Comparison of ENCODE assay signal across 8 mouse cellular contexts in the genomic region with DNA sequence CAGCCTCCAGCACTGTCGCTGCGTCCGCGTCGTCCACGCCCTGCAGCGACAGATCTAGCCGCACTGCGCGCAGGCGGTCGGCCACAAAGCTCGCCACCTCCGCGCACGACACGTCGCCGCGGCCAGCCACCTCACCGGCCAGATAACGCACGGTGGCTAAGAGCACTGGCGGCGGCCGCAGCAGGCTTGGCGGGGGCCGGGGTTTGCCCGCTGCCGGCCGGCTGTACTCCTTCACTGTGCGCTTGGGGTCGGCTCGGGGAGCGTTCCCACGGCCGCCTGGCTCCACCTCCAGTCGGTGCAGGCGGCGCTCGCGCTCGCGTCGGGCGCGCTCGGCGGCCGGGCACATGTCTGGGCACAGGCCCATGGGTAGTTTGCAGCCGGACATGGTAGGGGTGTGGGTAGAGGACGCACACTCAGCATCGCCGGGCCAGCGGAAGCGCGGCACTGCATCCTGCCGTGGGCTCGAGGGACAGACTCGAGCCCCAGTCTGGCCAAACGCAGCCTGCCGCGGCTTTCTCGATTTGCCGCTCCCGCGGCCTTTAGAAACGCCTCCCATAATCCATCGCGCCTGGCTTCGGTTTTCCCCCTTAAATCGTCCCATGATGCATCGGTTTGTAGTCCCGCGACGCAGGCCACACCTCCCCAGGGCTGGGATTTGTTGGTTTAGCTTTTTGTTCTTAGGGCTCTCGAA. TPM values are rescaled to one million over a fixed set of nuclear protein-coding genes. Genes with fewer than 3 reads are reported as not detected.
DNase-seq lines count a peak whose midpoint lies in the region; ATAC-seq and TF ChIP-seq lines count a peak whose summit lies in the region.

A gene (minus strand): TSS at position 665 of the 691 bp plus-strand sequence.

- H3K27ac ChIP-seq in embryonic facial prominence, embryonic 13.5 days, result peak within 1 kb of the TSS; percentile 96
- peak within 1 kb of the TSS; percentile 44 for H3K27ac ChIP-seq in kidney, adult 2 months (ENCODE audit: insufficient read depth, low read depth, low read length)
- H3K27ac ChIP-seq in limb, embryonic 12.5 days, result peak within 1 kb of the TSS; percentile 97
- peak within 1 kb of the TSS; percentile 93 for H3K27ac ChIP-seq in midbrain, embryonic 15.5 days
- peak within 1 kb of the TSS; percentile 95 for H3K27ac ChIP-seq in spleen, adult 2 months (ENCODE audit: insufficient read depth, low read length)

- under 1% methylated on average over 77 of the region's 77 CpGs for WGBS in embryonic facial prominence, embryonic 13.5 days
- WGBS in kidney, adult 2 months, result under 1% methylated on average over 77 of the region's 77 CpGs
- under 1% methylated on average over 77 of the region's 77 CpGs for WGBS in limb, embryonic 12.5 days
- under 1% methylated on average over 77 of the region's 77 CpGs for WGBS in midbrain, embryonic 15.5 days
- under 1% methylated on average over 77 of the region's 77 CpGs for WGBS in spleen, adult 2 months

- H3K36me3 ChIP-seq in embryonic facial prominence, embryonic 13.5 days, result peaks cover 43% of the 10 kb centered on the region
- H3K36me3 ChIP-seq in kidney, adult 2 months (ENCODE audit: control insufficient read depth, insufficient read depth, low read length), result no peaks in the 10 kb centered on the region
- H3K36me3 ChIP-seq in limb, embryonic 12.5 days, result peaks cover 51% of the 10 kb centered on the region
- H3K36me3 ChIP-seq in midbrain, embryonic 15.5 days (replicated peaks), result peaks cover 16% of the 10 kb centered on the region
- peaks cover 17% of the 10 kb centered on the region for H3K36me3 ChIP-seq in spleen, adult 2 months (ENCODE audit: control insufficient read depth, insufficient read depth, low read length)

- H3K4me3 ChIP-seq in embryonic facial prominence, embryonic 13.5 days, result peak within 1 kb of the TSS; percentile 94
- H3K4me3 ChIP-seq in kidney, adult 2 months (ENCODE audit: insufficient read depth, low read depth, low read length), result peak within 1 kb of the TSS; percentile 77
- H3K4me3 ChIP-seq in limb, embryonic 12.5 days (replicated peaks), result peak within 1 kb of the TSS; percentile 91
- peak within 1 kb of the TSS; percentile 71 for H3K4me3 ChIP-seq in midbrain, embryonic 15.5 days
- H3K4me3 ChIP-seq in spleen, adult 2 months (ENCODE audit: extremely low read depth, insufficient read depth, insufficient read length), result peak within 1 kb of the TSS; percentile 87

- no peaks in the 10 kb centered on the region for H3K27me3 ChIP-seq in embryonic facial prominence, embryonic 13.5 days
- H3K27me3 ChIP-seq in kidney, adult 2 months (replicated peaks; ENCODE audit: control insufficient read depth, insufficient read depth, low read length), result no peaks in the 10 kb centered on the region
- no peaks in the 10 kb centered on the region for H3K27me3 ChIP-seq in limb, embryonic 12.5 days
- no peaks in the 10 kb centered on the region for H3K27me3 ChIP-seq in midbrain, embryonic 15.5 days (replicated peaks)
- no peaks in the 10 kb centered on the region for H3K27me3 ChIP-seq in spleen, adult 2 months (ENCODE audit: control insufficient read depth, insufficient read depth, low read length)

- no peaks in the 10 kb centered on the region for H3K9me3 ChIP-seq in embryonic facial prominence, embryonic 13.5 days
- no peaks in the 10 kb centered on the region for H3K9me3 ChIP-seq in limb, embryonic 12.5 days
- no peaks in the 10 kb centered on the region for H3K9me3 ChIP-seq in midbrain, embryonic 15.5 days

- TF ChIP-seq POLR2A in kidney, adult 2 months (IDR thresholded peaks at IDR 0.05; ENCODE audit: low read depth, low read length), result peak; percentile 16
- peak; percentile 38 for TF ChIP-seq POLR2A in spleen, adult 2 months (IDR thresholded peaks at IDR 0.05; ENCODE audit: low read depth, low read length)

- peak within 1 kb of the TSS; percentile 89 for H3K4me2 ChIP-seq in embryonic facial prominence, embryonic 13.5 days
- peak within 1 kb of the TSS; percentile 88 for H3K4me2 ChIP-seq in limb, embryonic 12.5 days
- H3K4me2 ChIP-seq in midbrain, embryonic 15.5 days, result peak within 1 kb of the TSS; percentile 94

- DNase-seq in 3T3-L1 (ENCODE audit: low read depth, low spot score), result peak; percentile 98
- DNase-seq in adrenal gland, postnatal 36 days, result peak; percentile 91 to 92
- peak; percentile 93 to 94 for DNase-seq in heart, adult 18-20 months
- DNase-seq in kidney, adult 2 months, result peak; percentile 95
- peak; percentile 81 to 88 for DNase-seq in spleen, adult 2 months (ENCODE audit: low read depth in 1 of 2, low spot score in 2 of 2)

- peak; percentile 76 for ATAC-seq in embryonic facial prominence, embryonic 13.5 days (ENCODE audit: insufficient number of reproducible peaks, insufficient read depth, low FRiP score, low TSS enrichment, low read depth)
- ATAC-seq in limb, embryonic 12.5 days (ENCODE audit: insufficient number of reproducible peaks, insufficient read depth, low FRiP score, low TSS enrichment, low read depth), result peak; percentile 72
- peak; percentile 90 for ATAC-seq in midbrain, embryonic 15.5 days (replicated peaks)

- no peak for TF ChIP-seq CTCF in kidney, adult 2 months (conservative IDR thresholded peaks at IDR 0.05; ENCODE audit: insufficient read depth, insufficient read length, low read depth, low read length)
- TF ChIP-seq CTCF in spleen, adult 2 months (IDR thresholded peaks at IDR 0.05; ENCODE audit: extremely low read depth, insufficient read depth, insufficient read length, insufficient replicate concordance), result no peak

- H3K4me1 ChIP-seq in embryonic facial prominence, embryonic 13.5 days, result peaks cover 19% of the 10 kb centered on the region
- H3K4me1 ChIP-seq in kidney, adult 2 months (ENCODE audit: control insufficient read depth, insufficient read depth, low read length), result peaks cover 3% of the 10 kb centered on the region; the same call in 1 of the 2 replicates
- peaks cover 29% of the 10 kb centered on the region for H3K4me1 ChIP-seq in limb, embryonic 12.5 days (replicated peaks)
- peaks cover 29% of the 10 kb centered on the region for H3K4me1 ChIP-seq in midbrain, embryonic 15.5 days
- H3K4me1 ChIP-seq in spleen, adult 2 months (ENCODE audit: control insufficient read depth, insufficient read depth, insufficient read length), result no peaks in the 10 kb centered on the region; the same call in 1 of the 2 replicates

- H3K9ac ChIP-seq in embryonic facial prominence, embryonic 13.5 days, result peak within 1 kb of the TSS; percentile 91
- H3K9ac ChIP-seq in limb, embryonic 12.5 days (replicated peaks), result peak within 1 kb of the TSS; percentile 88
- peak within 1 kb of the TSS; percentile 75 for H3K9ac ChIP-seq in midbrain, embryonic 15.5 days

RNA-seq across cellular contexts. Expression of the gene that starts here (rescaled TPM):
- 10 to 100 TPM; 15.4 to 17.7 TPM for total RNA-seq in adrenal gland, postnatal 36 days (2021)
- 45.9 and 49.6 TPM in 2 replicates for polyA plus RNA-seq in embryonic facial prominence, embryonic 13.5 days (2015; fragmentation: Nextera tagmentation; extraction: Ambion mirVana)
- 10 to 100 TPM in 1 of 2 experiments, 1 to 10 TPM in 1; 9.2 to 10.0 TPM for total RNA-seq in heart, adult 18-20 months (2021)
- 23.8 and 30.3 TPM in 2 replicates for polyA plus RNA-seq in kidney, adult 2 months (2012; rRNA removed)
- polyA plus RNA-seq in limb, embryonic 12.5 days (2016; fragmentation: Nextera tagmentation; extraction: Ambion mirVana), result 55.0 and 58.8 TPM in 2 replicates
- polyA plus RNA-seq in midbrain, embryonic 15.5 days (2015; fragmentation: Nextera tagmentation; extraction: Ambion mirVana), result 48.3 and 51.2 TPM in 2 replicates
- 30.4 and 46.7 TPM in 2 replicates for polyA plus RNA-seq in spleen, adult 2 months (2012; rRNA removed)

Comparison
In these comparisons a context has a peak if more than half of its experiments do, and no peak if none do; other contexts are left out.
1. Peak in every context shown above with its lines: DNase-seq, ATAC-seq, H3K4me3 ChIP-seq and H3K27ac ChIP-seq.
2. H3K27ac ChIP-seq: peak in every context shown above with its lines; median percentile 97 in limb, embryonic 12.5 days; 96 in embryonic facial prominence, embryonic 13.5 days; 95 in spleen, adult 2 months; 93 in midbrain, embryonic 15.5 days; 44 in kidney, adult 2 months.